Mouse (Mus musculus) limb, embryonic 14.5 days (tissue): Measurements from ENCODE around the gene Vmn2r81. TPM values are rescaled to one million over a fixed set of nuclear protein-coding genes. Genes with fewer than 3 reads are reported as not detected.
"Not testable (repeated sequence)": the region's sequence is repeated elsewhere in the genome, so short reads cannot be mapped to it uniquely, and the experiment has no call there.

ENCODE experiments used
- ATAC-seq: fragments of 200-750 bp; cut with Nextera tagmentation; 2 replicates; pipeline ENCODE4 v1.8.0; 2017; ENCODE audit warnings: low read depth, moderate number of reproducible peaks, moderate TSS enrichment; ENCODE audit not compliant: low FRiP score
- DNase-seq: peaks from one replicate; pipeline ENCODE4 v3.0.0-alpha.2; 2015; ENCODE audit warnings: low spot score
- H3K27ac ChIP-seq: fragments of 300-500 bp; sonication (generic); replicated peaks from 2 replicates; pipeline ENCODE4 v1.5.1; 2014; ENCODE audit warnings: low read depth, mild to moderate bottlenecking, low read length, moderate library complexity, mixed read lengths
- H3K27me3 ChIP-seq: fragments of 300-500 bp; sonication (generic); 2 replicates; pipeline ENCODE4 v1.6.1; 2014; ENCODE audit warnings: low read length, mixed read lengths; ENCODE audit not compliant: control insufficient read depth, insufficient read depth
- H3K36me3 ChIP-seq: fragments of 300-500 bp; sonication (generic); 2 replicates; pipeline ENCODE4 v1.6.1; 2014; ENCODE audit warnings: mild to moderate bottlenecking, low read length, moderate library complexity, mixed read lengths; ENCODE audit not compliant: control insufficient read depth, insufficient read depth
- H3K4me1 ChIP-seq: fragments of 300-500 bp; sonication (generic); 2 replicates; pipeline ENCODE4 v1.6.1; 2014; ENCODE audit warnings: antibody characterized with exemption, low read length, mixed read lengths; ENCODE audit not compliant: control insufficient read depth, insufficient read depth
- H3K4me2 ChIP-seq: fragments of 300-500 bp; sonication (generic); replicated peaks from 2 replicates; pipeline ENCODE4 v1.6.1; 2014; ENCODE audit warnings: low read depth, mild to moderate bottlenecking, low read length, moderate library complexity; ENCODE audit not compliant: severe bottlenecking
- H3K4me3 ChIP-seq: fragments of 300-500 bp; sonication (generic); replicated peaks from 2 replicates; pipeline ENCODE4 v1.5.1; 2014; ENCODE audit warnings: low read length
- H3K9ac ChIP-seq: fragments of 300-500 bp; sonication (generic); 2 replicates; pipeline ENCODE4 v1.6.1; 2014; ENCODE audit warnings: mild to moderate bottlenecking, low read depth, low read length, moderate library complexity; ENCODE audit not compliant: severe bottlenecking
- H3K9me3 ChIP-seq: fragments of 300-500 bp; sonication (generic); 2 replicates; pipeline ENCODE4 v1.6.1; 2016; ENCODE audit warnings: low read length; ENCODE audit not compliant: control insufficient read depth
- POLR2A ChIP-seq: fragments of 200-500 bp; IDR thresholded peaks from 2 replicates; pipeline ENCODE4 v1.8.0; 2012; ENCODE audit warnings: inconsistent platforms, mild to moderate bottlenecking, moderate library complexity, borderline replicate concordance; ENCODE audit not compliant: insufficient read depth, insufficient read length; ENCODE audit errors: extremely low read depth
- WGBS: fragments of 180-500 bp; shearing (Covaris S2); extraction: QIAGEN DNeasy Blood & Tissue Kit; methylation state at CpG from one replicate; pipeline ENCODE4 v1.1.7; 2014; 5-methylcytosine and 5-hydroxymethylcytosine counted together
- polyA plus RNA-seq, 2 experiments: library from polyadenylated mRNA; depleted of rRNA in 1 of 2; stranded (reverse) in 1 of 2; unstranded in 1 of 2; fragments of >200 nt; fragmentation: Nextera tagmentation in 1 of 2; extraction: Ambion mirVana in 1 of 2; gene quantifications; 2 replicates each; pipeline versions ENCODE4 v1.2.1 to v1.2.3; 2012 to 2014

Vmn2r81 gene
- not detected in 2 replicates for polyA plus RNA-seq (2012; rRNA removed)
- not detected in 2 replicates for polyA plus RNA-seq (2014; fragmentation: Nextera tagmentation; extraction: Ambion mirVana)

- DNase-seq, H3K9ac ChIP-seq, H3K36me3 ChIP-seq: not testable (repeated sequence)
Measured at GRCm38 (mm10) chr10:79247392-79247791, at the start of gene Vmn2r81. TSS of gene Vmn2r81 (plus strand) at chr10:79247692.

DNA sequence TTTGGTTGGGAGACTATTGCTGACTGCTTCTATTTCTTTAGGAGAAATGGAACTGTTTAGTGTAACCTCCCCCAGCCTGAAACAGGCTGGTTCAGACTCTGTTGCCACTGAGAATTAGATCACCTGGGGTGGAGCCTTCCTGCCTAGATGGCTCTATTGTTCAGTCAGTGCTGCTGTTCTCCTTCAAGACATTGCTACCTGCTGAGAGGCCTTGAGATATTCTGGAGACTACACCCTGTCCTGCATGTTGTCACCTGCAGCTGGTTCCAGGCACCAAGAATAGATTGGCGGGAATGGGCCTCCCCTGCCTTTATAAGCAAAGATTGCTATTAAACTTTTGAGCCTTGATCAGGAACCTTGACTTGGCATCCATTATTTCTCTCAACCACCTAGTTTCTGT, 47.5 kb upstream of the Vmn2r81 start:
- not testable (repeated sequence) for H3K9ac ChIP-seq, H3K36me3 ChIP-seq, H3K27me3 ChIP-seq

More at GRCm38 (mm10) chr10:79247392-79247791, at the start of gene Vmn2r81:
- WGBS, result 70% methylated on average over 3 of the region's 3 CpGs
- not testable (repeated sequence) for H3K4me2 ChIP-seq, H3K27me3 ChIP-seq, H3K27ac ChIP-seq, H3K4me1 ChIP-seq, ATAC-seq, H3K4me3 ChIP-seq, H3K9me3 ChIP-seq

DNA sequence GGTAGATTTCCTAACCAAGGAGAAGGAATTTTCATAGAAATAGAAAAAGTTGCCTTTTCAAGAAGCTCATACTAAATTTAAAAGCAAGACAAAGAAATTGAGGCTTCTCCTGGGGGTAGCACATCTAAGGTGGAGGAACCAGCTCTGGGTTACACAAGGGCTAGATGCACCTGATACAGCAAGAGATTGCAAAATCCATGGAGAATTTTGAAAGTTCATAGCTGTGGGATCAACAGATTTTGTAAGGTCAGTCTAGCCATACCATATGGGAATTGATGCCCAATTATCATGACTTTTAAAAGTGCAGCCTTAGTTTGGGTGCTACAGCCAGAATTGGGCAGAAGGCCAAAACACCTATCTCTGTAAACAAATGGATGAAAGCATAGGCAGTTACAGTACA, 27.1 kb upstream of the Vmn2r81 start:
- Histone ChIP-seq H3K4me1 (no peaks in the 10 kb centered on the region), H3K4me3 (no peak overlapping the region), H3K27ac (no peak overlapping the region), H3K36me3 (no peaks in the 10 kb centered on the region), H3K9me3 (no peaks in the 10 kb centered on the region), H3K27me3 (no peaks in the 10 kb centered on the region), H3K4me2 (no peak overlapping the region), H3K9ac (no peak overlapping the region)
- ATAC-seq (no peak), DNase-seq (no peak)
- no peak for TF ChIP-seq POLR2A

More for the DNA sequence above, 47.5 kb upstream of the Vmn2r81 start:
- H3K4me1 ChIP-seq, H3K4me2 ChIP-seq, H3K9me3 ChIP-seq, H3K27ac ChIP-seq, ATAC-seq, H3K4me3 ChIP-seq, DNase-seq: not testable (repeated sequence)
- 100% methylated on average over 1 of the region's 1 CpGs for WGBS

- no peak for ATAC-seq
- Histone ChIP-seq H3K9me3 (no peaks in the 10 kb centered on the region), H3K27me3 (no peaks in the 10 kb centered on the region), H3K4me1 (no peaks in the 10 kb centered on the region), H3K4me3 (no peak overlapping the region), H3K27ac (no peak overlapping the region), H3K4me2 (no peak overlapping the region), H3K9ac (no peak overlapping the region), H3K36me3 (no peaks in the 10 kb centered on the region)
- TF ChIP-seq POLR2A, result no peak
- DNase-seq, result no peak
Measured at GRCm38 (mm10) chr10:79221606-79222005, 25.9 kb upstream of the Vmn2r81 start.

DNA sequence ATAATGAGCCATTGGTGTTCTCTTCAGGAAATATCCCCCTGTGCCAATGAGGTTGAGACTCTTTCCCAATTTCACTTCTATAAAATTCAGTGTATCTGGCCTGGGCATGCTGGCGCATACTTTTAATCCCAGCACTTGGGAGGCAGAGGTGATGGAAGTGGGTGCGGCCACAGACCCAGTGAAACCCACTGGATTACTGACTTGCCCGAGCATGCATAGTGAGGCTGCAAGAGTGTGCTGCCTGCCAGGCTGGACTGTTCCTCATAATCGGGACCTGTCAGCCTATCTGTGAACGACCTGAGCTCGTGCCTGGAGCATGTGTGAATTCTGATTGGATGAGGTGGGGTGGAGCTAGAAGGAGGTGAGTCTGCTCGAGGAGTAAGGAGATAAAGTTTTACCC, 25.3 kb upstream of the Vmn2r81 start:
- no peak for DNase-seq

GRCm38 (mm10) chr10:79322033-79322736, 74.7 kb downstream of the Vmn2r81 start:
- WGBS, result 2% methylated on average over 16 of the region's 16 CpGs
- Histone ChIP-seq H3K4me3 (peak overlapping the region; percentile 26), H3K4me2 (peak overlapping the region; percentile 28; the same call in 1 of the 2 replicates), H3K9ac (peak overlapping the region; percentile 34; the same call in 1 of the 2 replicates)
- H3K36me3 ChIP-seq, H3K27ac ChIP-seq, H3K27me3 ChIP-seq, H3K9me3 ChIP-seq, H3K4me1 ChIP-seq: not testable (repeated sequence)
- DNase-seq (peak; percentile 22), ATAC-seq (0 out of 2 replicates have a peak, but pooled peaks have one; percentile 12)

More for the DNA sequence above, 25.3 kb upstream of the Vmn2r81 start:
- no peak for TF ChIP-seq POLR2A
- H3K4me3 ChIP-seq, result no peak overlapping the region
- no peaks in the 10 kb centered on the region for H3K27me3 ChIP-seq
- no peak overlapping the region for H3K9ac ChIP-seq
- no peak for ATAC-seq
- H3K36me3 ChIP-seq, result no peaks in the 10 kb centered on the region
- WGBS, result 66% methylated on average over 7 of the region's 7 CpGs
- H3K4me2 ChIP-seq, result no peak overlapping the region
- no peak overlapping the region for H3K27ac ChIP-seq
- no peaks in the 10 kb centered on the region for H3K4me1 ChIP-seq
- no peaks in the 10 kb centered on the region for H3K9me3 ChIP-seq
